Mouse (Mus musculus): Measurements from ENCODE around the gene Doc2b. TPM values are rescaled to one million over a fixed set of nuclear protein-coding genes. Genes with fewer than 3 reads are reported as not detected.

The Doc2b gene
- 0.13 and 0.51 TPM in 2 replicates for polyA plus RNA-seq (2015; fragmentation: Nextera tagmentation; extraction: Ambion mirVana)

DNA sequence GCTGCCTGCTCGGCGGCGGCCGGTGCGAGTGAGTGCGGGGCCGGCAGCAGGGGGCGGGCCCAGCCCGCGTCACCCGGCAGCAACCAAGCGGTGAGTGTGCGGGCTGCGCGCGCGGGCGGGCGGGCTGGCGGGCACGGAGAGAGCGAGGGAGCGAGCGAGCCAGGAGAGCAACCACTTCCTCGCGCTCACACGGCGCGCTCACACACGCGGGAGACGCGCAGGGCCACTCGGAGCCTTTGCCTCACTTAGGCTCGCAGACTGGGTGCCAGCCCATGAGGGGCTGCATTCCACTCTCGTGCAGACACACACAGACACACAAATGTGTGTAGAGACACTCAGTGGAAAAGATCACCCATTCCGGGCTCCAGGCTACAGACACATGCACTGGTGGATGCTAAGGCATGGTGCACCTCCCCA is at the start of gene Doc2b:
Gene Doc2b (minus strand): TSS at position 21 of the 417 bp plus-strand sequence.
- H3K4me3 ChIP-seq = peak within 1 kb of the TSS; percentile 53
- peaks cover 14% of the 10 kb centered on the region for H3K4me1 ChIP-seq (replicated peaks)
- 6% methylated on average over 37 of the region's 37 CpGs for WGBS
- H3K9ac ChIP-seq = peak within 1 kb of the TSS; percentile 39
- peak within 1 kb of the TSS; percentile 68 for H3K4me2 ChIP-seq
- peaks cover 81% of the 10 kb centered on the region for H3K27me3 ChIP-seq
- H3K27ac ChIP-seq = no peak within 1 kb of the TSS
- H3K36me3 ChIP-seq = no peaks in the 10 kb centered on the region
- ATAC-seq (replicated peaks; ENCODE audit: insufficient number of reproducible peaks, insufficient read depth, low FRiP score, low read depth) = 0 out of 2 replicates have a peak, but pooled peaks have one; percentile 27
- no peaks in the 10 kb centered on the region for H3K9me3 ChIP-seq (replicated peaks)

DNA sequence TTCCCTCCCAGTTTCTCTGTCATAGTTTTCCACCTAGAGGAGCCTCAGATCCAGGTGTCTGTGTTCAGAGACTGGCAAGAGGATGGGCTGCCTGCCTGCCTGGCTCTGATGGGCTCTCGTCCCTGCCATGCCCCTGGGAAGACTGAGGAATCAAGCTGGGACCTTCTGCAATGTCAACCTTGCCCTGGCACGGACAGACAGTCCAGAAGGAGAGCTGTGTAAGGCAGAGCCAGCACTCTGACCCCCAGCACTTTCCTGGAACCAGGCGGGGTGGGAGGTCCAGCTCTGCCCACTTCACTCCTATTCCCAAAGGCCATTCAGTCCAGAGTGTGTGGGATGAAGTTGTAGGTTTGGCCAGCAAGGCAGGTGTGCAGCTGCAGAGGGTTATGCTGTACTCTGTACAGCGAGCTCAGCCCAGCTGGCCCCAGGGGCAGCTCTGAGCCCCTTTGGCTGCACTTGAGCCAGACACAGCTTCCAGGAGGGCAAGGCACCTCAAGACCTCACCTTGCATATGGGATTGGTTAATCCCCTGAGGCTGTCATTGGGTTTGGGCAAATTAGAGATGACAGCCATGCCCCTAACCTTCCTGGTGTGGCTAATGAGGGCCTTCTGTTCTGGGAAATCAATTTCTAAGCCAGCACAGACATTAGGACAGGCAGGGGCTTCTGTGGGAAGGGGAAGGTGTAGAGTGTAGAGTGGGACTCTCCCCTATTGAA is 47.2 kb upstream of the Doc2b start:
- 72% methylated on average over 4 of the region's 4 CpGs for WGBS
- H3K4me2 ChIP-seq = no peak overlapping the region
- no peak for ATAC-seq (replicated peaks; ENCODE audit: insufficient number of reproducible peaks, insufficient read depth, low FRiP score, low read depth)
- H3K9me3 ChIP-seq (replicated peaks) = no peaks in the 10 kb centered on the region
- H3K4me3 ChIP-seq = no peak overlapping the region
- peaks cover 7% of the 10 kb centered on the region; the same call in 1 of the 2 replicates for H3K4me1 ChIP-seq (replicated peaks)
- H3K27me3 ChIP-seq = no peaks in the 10 kb centered on the region
- no peak overlapping the region for H3K27ac ChIP-seq
- H3K9ac ChIP-seq = no peak overlapping the region
- no peaks in the 10 kb centered on the region for H3K36me3 ChIP-seq

DNA sequence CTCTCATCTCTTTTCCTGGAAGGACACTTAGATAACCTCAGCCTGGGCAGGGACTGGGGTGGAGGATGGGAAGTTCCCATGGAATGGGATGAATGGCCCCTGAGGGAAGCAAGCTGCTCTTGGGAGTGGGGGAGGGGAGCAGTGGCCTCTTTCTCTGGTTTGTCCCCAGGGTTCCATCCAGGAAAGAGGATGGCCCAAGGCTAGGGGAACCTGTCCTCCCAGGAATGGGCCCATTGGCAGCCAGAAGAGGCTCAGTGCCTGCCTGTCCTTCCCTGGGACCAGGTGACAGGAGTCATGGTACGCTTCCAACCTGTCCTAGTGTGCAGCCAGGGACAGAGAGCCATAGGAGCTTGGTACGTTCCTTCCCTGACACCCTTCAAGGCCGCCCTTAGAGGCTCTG is 45.7 kb upstream of the Doc2b start:
- no peak for ATAC-seq (replicated peaks; ENCODE audit: insufficient number of reproducible peaks, insufficient read depth, low FRiP score, low read depth)

DNA sequence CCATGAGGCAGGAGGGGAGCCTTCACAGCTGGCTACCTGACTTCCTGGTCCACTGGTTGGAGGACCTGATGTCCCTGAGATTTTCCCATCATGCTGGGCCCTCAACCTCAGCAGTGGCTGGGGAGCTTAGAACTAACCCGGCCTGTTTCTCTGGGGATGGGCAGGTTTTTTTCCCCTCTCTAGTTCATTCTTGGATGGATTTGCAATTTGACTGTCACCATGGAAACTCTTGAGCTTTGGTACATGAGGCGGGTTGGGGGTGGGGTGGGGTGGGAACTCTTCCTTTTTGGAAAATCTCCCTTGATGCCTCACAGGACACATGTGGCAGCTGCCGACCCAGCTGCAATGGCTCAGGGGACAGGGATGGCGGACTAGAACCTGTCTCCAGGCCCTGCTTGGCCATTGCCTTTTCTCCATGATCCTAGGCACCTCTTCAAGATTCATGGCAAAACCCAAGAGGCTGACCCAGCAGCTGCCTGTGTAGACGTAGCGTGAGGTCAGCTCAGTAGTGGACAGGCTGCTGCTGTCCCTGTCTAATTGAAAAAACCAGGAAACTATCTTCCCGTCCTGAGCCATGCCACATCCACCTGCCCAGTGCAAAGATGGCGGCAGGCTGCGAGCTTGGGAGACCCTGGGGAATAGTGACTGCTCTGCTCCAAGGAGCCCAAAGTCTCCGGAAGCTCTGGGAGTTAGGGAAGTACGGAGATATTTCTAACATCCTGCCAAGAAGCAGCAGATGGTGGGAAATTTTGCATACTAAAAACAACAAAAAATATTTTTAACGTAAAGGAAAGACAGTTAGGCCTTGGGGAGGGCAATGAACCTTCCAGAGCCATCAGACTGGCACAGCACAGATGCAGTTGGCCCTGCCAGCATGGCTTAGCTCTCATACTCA is 43.9 kb upstream of the Doc2b start:
- Histone ChIP-seq H3K4me2 (no peak overlapping the region), H3K27me3 (no peaks in the 10 kb centered on the region), H3K4me1 (replicated peaks) (peaks cover 7% of the 10 kb centered on the region; the same call in 1 of the 2 replicates), H3K36me3 (no peaks in the 10 kb centered on the region), H3K9me3 (replicated peaks) (no peaks in the 10 kb centered on the region), H3K9ac (no peak overlapping the region), H3K4me3 (no peak overlapping the region), H3K27ac (no peak overlapping the region)
- 75% methylated on average over 12 of the region's 12 CpGs for WGBS
- no peak for ATAC-seq (replicated peaks; ENCODE audit: insufficient number of reproducible peaks, insufficient read depth, low FRiP score, low read depth)

More for the DNA sequence above, 45.7 kb upstream of the Doc2b start:
- Histone ChIP-seq H3K9me3 (replicated peaks) (no peaks in the 10 kb centered on the region), H3K9ac (no peak overlapping the region), H3K27ac (no peak overlapping the region), H3K4me1 (replicated peaks) (peaks cover 7% of the 10 kb centered on the region; the same call in 1 of the 2 replicates), H3K27me3 (no peaks in the 10 kb centered on the region), H3K4me3 (no peak overlapping the region), H3K4me2 (no peak overlapping the region), H3K36me3 (no peaks in the 10 kb centered on the region)
- 62% methylated on average over 3 of the region's 3 CpGs for WGBS

DNA sequence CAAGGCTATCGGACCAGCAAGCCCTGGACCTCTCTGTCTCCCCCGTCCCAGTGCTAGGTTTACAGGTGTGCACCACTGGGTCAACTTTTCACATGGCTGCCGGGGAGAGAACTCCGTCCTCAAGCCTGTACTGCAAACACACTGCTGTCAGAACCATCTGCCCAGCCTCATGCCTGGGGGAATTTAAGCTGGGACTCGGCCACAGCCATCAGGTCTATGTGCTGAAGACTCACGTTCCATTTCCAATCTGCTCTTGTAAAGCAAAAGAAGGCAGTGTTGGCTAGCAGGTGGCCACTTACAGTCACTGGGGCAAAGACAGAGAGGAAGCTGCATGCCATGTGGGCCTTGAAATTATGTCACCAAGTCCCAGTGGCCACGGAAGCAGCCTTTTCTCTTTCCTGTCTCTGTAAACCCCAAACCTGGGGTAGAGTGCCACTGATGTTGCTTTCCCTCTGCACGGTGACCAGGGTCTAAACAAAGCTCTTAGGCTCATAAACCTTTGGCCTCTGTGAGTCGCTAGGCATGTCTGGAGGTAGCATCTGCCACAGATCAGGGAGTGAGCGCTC is 43.1 kb upstream of the Doc2b start:
- no peak overlapping the region for H3K4me3 ChIP-seq
- H3K4me2 ChIP-seq = no peak overlapping the region
- no peaks in the 10 kb centered on the region for H3K36me3 ChIP-seq
- H3K9ac ChIP-seq = no peak overlapping the region
- H3K27ac ChIP-seq = no peak overlapping the region
- WGBS = 70% methylated on average over 10 of the region's 10 CpGs
- H3K9me3 ChIP-seq (replicated peaks) = no peaks in the 10 kb centered on the region
- H3K4me1 ChIP-seq (replicated peaks) = peaks cover 7% of the 10 kb centered on the region; the same call in 1 of the 2 replicates
- no peaks in the 10 kb centered on the region for H3K27me3 ChIP-seq
- no peak for ATAC-seq (replicated peaks; ENCODE audit: insufficient number of reproducible peaks, insufficient read depth, low FRiP score, low read depth)

DNA sequence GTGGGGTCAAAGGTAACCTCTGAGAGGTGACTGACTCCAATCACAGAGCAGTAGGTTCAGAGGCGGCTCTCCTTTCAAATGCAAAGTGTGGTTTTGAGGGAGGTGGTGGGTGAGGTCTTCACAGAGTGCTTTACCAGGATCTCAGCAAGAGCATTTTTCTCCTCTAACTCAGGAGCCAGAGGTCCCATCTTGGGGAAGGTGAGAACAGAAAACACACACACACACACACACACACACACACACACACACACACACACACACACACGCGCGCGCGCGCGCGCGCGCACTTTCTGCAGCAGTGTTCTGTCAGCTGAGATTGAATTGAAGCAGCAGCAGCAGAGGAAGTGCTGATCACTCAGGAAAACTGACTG is 40.4 kb upstream of the Doc2b start:
- 0 out of 2 replicates have a peak, but pooled peaks cover 3% of the 10 kb centered on the region for H3K4me1 ChIP-seq (replicated peaks)
- no peaks in the 10 kb centered on the region for H3K27me3 ChIP-seq
- H3K27ac ChIP-seq = no peak overlapping the region
- no peak for ATAC-seq (replicated peaks; ENCODE audit: insufficient number of reproducible peaks, insufficient read depth, low FRiP score, low read depth)
- H3K4me2 ChIP-seq = no peak overlapping the region
- H3K4me3 ChIP-seq = no peak overlapping the region
- H3K36me3 ChIP-seq = no peaks in the 10 kb centered on the region
- H3K9ac ChIP-seq = no peak overlapping the region
- H3K9me3 ChIP-seq (replicated peaks) = no peaks in the 10 kb centered on the region
- WGBS = 58% methylated on average over 11 of the region's 11 CpGs

DNA sequence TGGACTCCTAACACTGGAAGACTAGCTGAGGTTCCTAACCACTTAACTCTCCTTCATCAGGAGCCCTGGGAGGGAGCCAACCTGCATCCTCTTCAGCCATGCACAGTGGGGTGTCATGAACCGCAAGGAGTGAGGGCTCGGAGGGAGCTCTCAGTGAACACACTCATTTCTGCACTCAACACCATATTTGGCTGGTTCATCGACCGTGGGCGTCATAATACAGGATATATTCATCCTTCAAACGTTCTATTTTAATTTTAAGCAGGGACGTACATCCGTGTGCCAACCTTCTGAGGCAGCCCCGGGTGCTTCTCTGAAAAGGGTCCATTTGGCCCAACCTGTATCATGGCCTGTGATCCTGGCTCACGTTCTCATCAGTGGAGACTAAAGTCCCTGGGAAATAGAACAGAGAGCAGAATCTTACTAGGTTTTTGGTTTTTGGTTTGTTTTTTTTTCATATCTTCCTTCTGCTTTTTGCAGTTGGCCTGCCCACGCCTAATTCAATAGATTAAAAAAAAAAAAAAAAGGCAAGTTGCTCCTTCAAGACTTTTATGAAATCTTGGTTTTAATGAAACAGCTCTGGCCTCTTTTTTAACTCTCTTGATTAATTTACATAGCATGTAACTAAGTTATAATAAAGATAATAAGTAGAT is 39.9 kb upstream of the Doc2b start:
- Histone ChIP-seq H3K4me1 (replicated peaks) (0 out of 2 replicates have a peak, but pooled peaks cover 3% of the 10 kb centered on the region), H3K9me3 (replicated peaks) (no peaks in the 10 kb centered on the region), H3K36me3 (no peaks in the 10 kb centered on the region), H3K27me3 (no peaks in the 10 kb centered on the region), H3K9ac (no peak overlapping the region), H3K4me2 (no peak overlapping the region), H3K4me3 (no peak overlapping the region), H3K27ac (no peak overlapping the region)
- WGBS = 67% methylated on average over 11 of the region's 11 CpGs
- ATAC-seq (replicated peaks; ENCODE audit: insufficient number of reproducible peaks, insufficient read depth, low FRiP score, low read depth) = no peak

DNA sequence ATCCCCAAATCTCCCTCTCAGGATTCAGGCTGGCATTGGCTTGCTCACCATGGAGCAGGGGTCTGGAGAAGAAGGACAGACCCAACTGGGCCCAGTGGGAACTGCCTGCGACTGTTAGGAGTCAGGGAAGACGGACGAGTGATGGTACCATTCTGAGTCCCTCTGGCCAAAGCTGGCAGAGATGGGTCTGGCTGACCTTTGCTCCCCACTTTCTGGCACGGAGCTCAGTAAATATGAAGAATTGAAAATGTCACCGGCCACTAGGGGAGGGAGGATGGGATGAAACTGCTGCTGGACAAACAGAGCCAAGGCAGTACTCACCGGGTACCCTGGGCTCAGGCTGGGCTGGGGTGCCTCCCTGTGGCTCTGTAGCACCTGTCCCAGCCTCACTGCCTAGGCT is 37.2 kb upstream of the Doc2b start:
- no peaks in the 10 kb centered on the region for H3K36me3 ChIP-seq
- ATAC-seq (replicated peaks; ENCODE audit: insufficient number of reproducible peaks, insufficient read depth, low FRiP score, low read depth) = no peak
- WGBS = 82% methylated on average over 6 of the region's 6 CpGs

DNA sequence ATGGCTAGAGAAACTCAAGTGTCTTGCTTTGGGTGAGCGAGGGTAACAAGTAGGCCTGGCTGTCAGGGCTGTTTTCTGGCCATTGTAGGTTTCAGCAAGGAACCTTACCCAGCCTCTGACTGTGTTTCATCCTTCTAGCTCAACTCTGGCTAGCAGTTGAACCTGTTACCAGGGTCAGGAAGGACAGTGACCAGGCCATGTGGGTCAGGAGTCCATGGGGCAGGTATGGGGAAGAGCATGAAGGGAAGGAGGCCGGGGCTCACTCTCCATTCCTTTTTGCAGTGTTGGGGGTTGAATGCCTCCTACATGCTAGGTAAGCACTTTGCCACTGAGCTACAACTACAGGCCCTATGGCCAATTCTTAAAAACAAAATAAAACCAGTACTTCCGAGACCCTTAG is 34.5 kb upstream of the Doc2b start:
- H3K36me3 ChIP-seq = no peaks in the 10 kb centered on the region
- 85% methylated on average over 3 of the region's 3 CpGs for WGBS
- no peaks in the 10 kb centered on the region for H3K27me3 ChIP-seq
- no peaks in the 10 kb centered on the region for H3K9me3 ChIP-seq (replicated peaks)
- no peak overlapping the region for H3K27ac ChIP-seq
- no peak overlapping the region for H3K4me2 ChIP-seq
- no peaks in the 10 kb centered on the region for H3K4me1 ChIP-seq (replicated peaks)
- ATAC-seq (replicated peaks; ENCODE audit: insufficient number of reproducible peaks, insufficient read depth, low FRiP score, low read depth) = no peak
- H3K9ac ChIP-seq = no peak overlapping the region
- H3K4me3 ChIP-seq = no peak overlapping the region

More for the DNA sequence above, 37.2 kb upstream of the Doc2b start:
- H3K9ac ChIP-seq = no peak overlapping the region
- H3K4me1 ChIP-seq (replicated peaks) = no peaks in the 10 kb centered on the region
- H3K4me2 ChIP-seq = no peak overlapping the region
- no peaks in the 10 kb centered on the region for H3K9me3 ChIP-seq (replicated peaks)
- H3K27me3 ChIP-seq = no peaks in the 10 kb centered on the region
- no peak overlapping the region for H3K4me3 ChIP-seq
- no peak overlapping the region for H3K27ac ChIP-seq

DNA sequence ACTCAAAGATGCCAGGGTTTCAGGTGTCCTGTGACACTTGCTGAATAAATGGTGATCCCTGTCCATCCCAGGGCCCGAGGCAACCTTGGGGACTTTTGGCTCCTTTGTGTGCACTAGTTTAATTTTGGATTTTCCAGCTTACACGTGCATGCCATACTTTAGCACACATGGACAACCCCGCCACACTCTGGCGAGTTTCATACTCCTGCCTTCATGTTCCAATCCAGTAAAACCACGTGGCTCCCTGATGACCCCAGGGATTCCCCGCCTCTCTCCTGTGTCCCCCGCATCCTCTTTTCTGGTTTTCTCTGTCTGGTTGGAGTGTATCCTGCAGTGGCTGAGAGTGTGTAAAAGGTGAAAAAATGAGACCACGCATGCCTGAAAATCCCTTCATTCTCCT is 31.6 kb upstream of the Doc2b start:
- no peak overlapping the region for H3K9ac ChIP-seq
- 79% methylated on average over 8 of the region's 8 CpGs for WGBS
- H3K36me3 ChIP-seq = no peaks in the 10 kb centered on the region
- no peaks in the 10 kb centered on the region for H3K9me3 ChIP-seq (replicated peaks)
- H3K4me3 ChIP-seq = no peak overlapping the region
- no peak overlapping the region for H3K4me2 ChIP-seq
- no peak overlapping the region for H3K27ac ChIP-seq
- H3K27me3 ChIP-seq = peaks cover 13% of the 10 kb centered on the region
- H3K4me1 ChIP-seq (replicated peaks) = 0 out of 2 replicates have a peak, but pooled peaks cover 3% of the 10 kb centered on the region
- no peak for ATAC-seq (replicated peaks; ENCODE audit: insufficient number of reproducible peaks, insufficient read depth, low FRiP score, low read depth)

DNA sequence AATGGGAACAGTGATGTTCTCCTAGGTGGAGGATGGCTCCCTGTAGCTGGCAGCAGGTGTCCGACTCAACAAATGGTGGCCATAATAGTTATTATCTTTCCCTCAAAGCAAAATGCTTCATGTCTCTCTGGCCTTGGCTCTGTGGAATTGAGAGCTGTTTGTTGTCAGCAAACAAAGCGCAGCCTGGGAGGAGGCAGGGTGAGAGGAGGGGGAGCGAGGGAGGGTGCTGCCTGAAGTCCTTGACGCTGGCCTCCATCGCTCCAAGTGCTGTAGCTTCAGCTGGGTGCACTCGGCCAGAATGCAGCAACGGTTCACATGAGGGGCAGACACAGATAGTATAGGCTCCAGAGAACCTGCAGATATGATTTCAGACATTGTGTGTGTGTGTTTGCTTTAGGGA is 27.7 kb upstream of the Doc2b start:
- Histone ChIP-seq H3K4me1 (replicated peaks) (0 out of 2 replicates have a peak, but pooled peaks cover 3% of the 10 kb centered on the region), H3K27ac (no peak overlapping the region), H3K4me3 (no peak overlapping the region), H3K4me2 (no peak overlapping the region), H3K9ac (no peak overlapping the region), H3K36me3 (no peaks in the 10 kb centered on the region), H3K9me3 (replicated peaks) (no peaks in the 10 kb centered on the region), H3K27me3 (peaks cover 16% of the 10 kb centered on the region)
- WGBS = 51% methylated on average over 7 of the region's 7 CpGs
- no peak for ATAC-seq (replicated peaks; ENCODE audit: insufficient number of reproducible peaks, insufficient read depth, low FRiP score, low read depth)
